In the genomic region with DNA sequence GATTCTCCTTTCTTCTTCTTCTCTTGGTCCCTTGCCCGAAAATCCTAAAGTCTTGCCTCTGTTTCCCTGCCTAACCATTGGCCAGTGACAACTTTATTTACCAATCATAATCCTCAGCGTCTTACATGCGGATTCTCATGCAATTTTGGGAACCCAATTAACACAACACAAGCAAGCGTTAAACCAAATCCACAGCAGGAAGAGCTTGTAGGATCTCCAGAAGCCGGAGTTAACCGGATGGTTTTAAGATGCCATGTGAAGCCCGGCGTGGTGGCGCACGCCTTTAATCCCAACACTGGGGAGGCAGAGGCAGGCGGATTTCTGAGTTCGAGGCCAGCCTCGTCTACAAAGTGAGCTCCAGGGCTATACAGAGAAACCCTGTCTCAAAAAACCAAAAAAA, we compare ENCODE assay signal across 14 mouse cellular contexts. TPM values are rescaled to one million over a fixed set of nuclear protein-coding genes. Genes with fewer than 3 reads are reported as not detected.
"Had no signal": no experiment of that assay in that cellular context is flagged by ENCODE, and none has a peak within 500 bp of the region (broad histone marks: within the 10 kb centered on the region; RNA-seq: fewer than 3 reads in every experiment).

No protein-coding gene starts in this region.

- DNase-seq: heart, postnatal 10 days; heart, postnatal 14 days; heart, postnatal 36 days; heart, postnatal 4 days; kidney, adult 11 months; kidney, adult 18-20 months; kidney, adult 8-10 months; kidney, adult 9 months; kidney, postnatal 10 days; kidney, postnatal 14 days; kidney, postnatal 25 days; kidney, postnatal 4 days; layer of hippocampus, adult 9-11 months; layer of hippocampus, postnatal 36 days had no signal

RNA-seq across cellular contexts. Expression of gene Slc35f2, which starts 20.9 kb away (rescaled TPM):
- total RNA-seq: heart, postnatal 36 days had no signal
